8 mouse cellular contexts compared by ENCODE assay signal in the genomic region with DNA sequence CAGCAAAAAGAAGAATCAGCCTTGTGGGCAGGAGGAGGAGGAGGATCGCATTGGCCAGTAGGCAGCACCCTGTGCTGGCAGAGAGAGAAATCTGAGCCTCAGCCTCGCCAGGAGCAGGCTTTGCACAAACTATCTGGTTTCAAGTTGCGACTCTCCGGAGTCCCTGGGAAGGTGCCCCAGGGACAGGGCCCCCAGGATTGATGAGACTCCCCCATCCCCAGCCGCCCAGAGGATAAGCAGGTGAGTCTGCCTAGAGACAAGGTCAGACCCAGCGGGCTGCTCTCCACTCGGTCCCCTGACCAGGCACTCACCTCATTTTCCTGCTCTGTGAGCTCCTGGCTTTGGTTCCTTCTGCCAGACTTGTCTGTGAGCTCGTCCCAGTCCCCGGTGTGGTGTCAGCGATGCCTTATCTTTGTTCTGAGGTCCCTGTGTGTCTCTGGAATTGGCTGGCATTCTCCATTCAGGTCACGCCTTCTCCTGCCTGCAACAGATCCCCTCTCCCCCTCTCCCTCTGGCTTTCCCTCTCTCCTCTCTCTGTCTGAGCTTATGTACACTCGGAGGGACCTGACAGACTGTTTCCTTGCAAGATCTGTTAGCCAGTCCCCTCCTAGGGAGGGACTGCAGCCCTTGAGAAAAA. TPM values are rescaled to one million over a fixed set of nuclear protein-coding genes. Genes with fewer than 3 reads are reported as not detected.
DNase-seq lines count a peak whose midpoint lies in the region; ATAC-seq and TF ChIP-seq lines count a peak whose summit lies in the region.

A gene (plus strand): TSS at position 57 of the 637 bp plus-strand sequence.
A gene (minus strand): TSS at position 581 of the 637 bp plus-strand sequence.

- TF ChIP-seq CTCF in small intestine, adult 2 months (IDR thresholded peaks at IDR 0.05; ENCODE audit: extremely low read depth, insufficient read length, insufficient replicate concordance, low read depth, low read length) = no peak

- DNase-seq in gastrocnemius, adult 18-20 months (ENCODE audit: low spot score) = peak; percentile 53
- no peak for DNase-seq in gastrocnemius, postnatal 4 days (ENCODE audit: low spot score in 2 of 2)
- peak; percentile 35 to 84 for DNase-seq in adrenal gland, adult (ENCODE audit: inconsistent age in 2 of 2, low spot score in 1 of 2)
- no peak for DNase-seq in urinary bladder, postnatal 25 days (ENCODE audit: low spot score)

- H3K4me2 ChIP-seq in forebrain, embryonic 12.5 days = peak within 1 kb of the TSS; percentile 69
- H3K4me2 ChIP-seq in hindbrain, embryonic 13.5 days = peak within 1 kb of the TSS; percentile 78
- H3K4me2 ChIP-seq in liver, embryonic 16.5 days (ENCODE audit: low read depth, low read length) = peak within 1 kb of the TSS; percentile 28

- no peaks in the 10 kb centered on the region for H3K36me3 ChIP-seq in forebrain, embryonic 12.5 days (replicated peaks)
- H3K36me3 ChIP-seq in hindbrain, embryonic 13.5 days = no peaks in the 10 kb centered on the region
- no peaks in the 10 kb centered on the region; the same call in 1 of the 2 replicates for H3K36me3 ChIP-seq in liver, embryonic 16.5 days (ENCODE audit: control insufficient read depth, insufficient read depth)
- H3K36me3 ChIP-seq in small intestine, adult 2 months (ENCODE audit: control insufficient read depth, insufficient read depth, low read length) = no peaks in the 10 kb centered on the region

- WGBS in forebrain, embryonic 12.5 days = 2% methylated on average over 12 of the region's 12 CpGs
- under 1% methylated on average over 12 of the region's 12 CpGs for WGBS in hindbrain, embryonic 13.5 days
- 3% methylated on average over 12 of the region's 12 CpGs for WGBS in liver, embryonic 16.5 days (ENCODE audit: insufficient replicate concordance)
- WGBS in small intestine, adult 2 months = 7% methylated on average over 12 of the region's 12 CpGs

- peak within 1 kb of the TSS; percentile 70 for H3K9ac ChIP-seq in forebrain, embryonic 12.5 days
- peak within 1 kb of the TSS; percentile 82 for H3K9ac ChIP-seq in hindbrain, embryonic 13.5 days
- peak within 1 kb of the TSS; percentile 44 for H3K9ac ChIP-seq in liver, embryonic 16.5 days (ENCODE audit: low read depth, low read length)

- H3K27ac ChIP-seq in forebrain, embryonic 12.5 days = peak within 1 kb of the TSS; percentile 93
- peak within 1 kb of the TSS; percentile 95 for H3K27ac ChIP-seq in hindbrain, embryonic 13.5 days
- H3K27ac ChIP-seq in liver, embryonic 16.5 days (ENCODE audit: low read length) = peak within 1 kb of the TSS; percentile 82
- H3K27ac ChIP-seq in small intestine, adult 2 months (ENCODE audit: insufficient read depth, low read depth, low read length) = no peak within 1 kb of the TSS

- no peak for TF ChIP-seq POLR2A in small intestine, adult 2 months (IDR thresholded peaks at IDR 0.05; ENCODE audit: low read depth, low read length)

- H3K4me3 ChIP-seq in forebrain, embryonic 12.5 days (replicated peaks) = peak within 1 kb of the TSS; percentile 54
- H3K4me3 ChIP-seq in hindbrain, embryonic 13.5 days = peak within 1 kb of the TSS; percentile 55
- peak within 1 kb of the TSS; percentile 57 for H3K4me3 ChIP-seq in liver, embryonic 16.5 days (ENCODE audit: low read depth, low read length)
- H3K4me3 ChIP-seq in small intestine, adult 2 months (ENCODE audit: low read depth, low read length) = peak within 1 kb of the TSS; percentile 8; the same call in 1 of the 2 replicates

- peak; percentile 80 for ATAC-seq in forebrain, embryonic 12.5 days (ENCODE audit: low FRiP score)
- peak; percentile 85 for ATAC-seq in hindbrain, embryonic 13.5 days (ENCODE audit: low FRiP score)
- peak; percentile 47; the same call in 1 of the 2 replicates for ATAC-seq in liver, embryonic 16.5 days (ENCODE audit: low read depth)

- no peaks in the 10 kb centered on the region for H3K9me3 ChIP-seq in forebrain, embryonic 12.5 days
- H3K9me3 ChIP-seq in hindbrain, embryonic 13.5 days = no peaks in the 10 kb centered on the region
- no peaks in the 10 kb centered on the region for H3K9me3 ChIP-seq in liver, embryonic 16.5 days (replicated peaks; ENCODE audit: control insufficient read depth, low read length)

- no peaks in the 10 kb centered on the region for H3K27me3 ChIP-seq in forebrain, embryonic 12.5 days
- H3K27me3 ChIP-seq in hindbrain, embryonic 13.5 days = no peaks in the 10 kb centered on the region
- H3K27me3 ChIP-seq in liver, embryonic 16.5 days (ENCODE audit: control insufficient read depth, insufficient read depth, low read depth, low read length) = no peaks in the 10 kb centered on the region
- no peaks in the 10 kb centered on the region for H3K27me3 ChIP-seq in small intestine, adult 2 months (ENCODE audit: control insufficient read depth, insufficient read depth, low read length)

- H3K4me1 ChIP-seq in forebrain, embryonic 12.5 days = peaks cover 63% of the 10 kb centered on the region
- H3K4me1 ChIP-seq in hindbrain, embryonic 13.5 days (replicated peaks) = peaks cover 73% of the 10 kb centered on the region
- peaks cover 4% of the 10 kb centered on the region; the same call in 1 of the 2 replicates for H3K4me1 ChIP-seq in liver, embryonic 16.5 days (ENCODE audit: control insufficient read depth, low read depth, low read length)
- no peaks in the 10 kb centered on the region for H3K4me1 ChIP-seq in small intestine, adult 2 months (ENCODE audit: control insufficient read depth, insufficient read depth, insufficient read length, low read length)

RNA-seq across cellular contexts. Expression of the first gene that starts in this region (rescaled TPM):
- 1 to 10 TPM in 1 of 2 experiments, under 1 TPM in 1; 0.98 to 1.5 TPM for total RNA-seq in gastrocnemius, adult 18-20 months (2021)
- 1 to 10 TPM; 1.3 to 1.8 TPM for total RNA-seq in gastrocnemius, postnatal 4 days (2021)
- polyA plus RNA-seq in forebrain, embryonic 12.5 days (2016; fragmentation: Nextera tagmentation; extraction: Ambion mirVana) = 2.0 and 2.5 TPM in 2 replicates
- polyA plus RNA-seq in hindbrain, embryonic 13.5 days (2015; fragmentation: Nextera tagmentation; extraction: Ambion mirVana) = 3.2 and 3.8 TPM in 2 replicates
- 5.6 and 6.5 TPM in 2 replicates for polyA plus RNA-seq in liver, embryonic 16.5 days (2015; fragmentation: Nextera tagmentation; extraction: Ambion mirVana)
- 11.1 and 43.3 TPM in 2 replicates for polyA plus RNA-seq in small intestine, adult 2 months (2012; rRNA removed)

RNA-seq across cellular contexts. Expression of the second gene that starts in this region (rescaled TPM):
- total RNA-seq in gastrocnemius, adult 18-20 months (2021) = 10 to 100 TPM in 1 of 2 experiments, 1 to 10 TPM in 1; 9.1 to 17.4 TPM
- total RNA-seq in gastrocnemius, postnatal 4 days (2021) = 1 to 10 TPM; 8.0 to 9.0 TPM
- polyA plus RNA-seq in forebrain, embryonic 12.5 days (2016; fragmentation: Nextera tagmentation; extraction: Ambion mirVana) = 37.1 and 42.4 TPM in 2 replicates
- 31.3 and 36.9 TPM in 2 replicates for polyA plus RNA-seq in hindbrain, embryonic 13.5 days (2015; fragmentation: Nextera tagmentation; extraction: Ambion mirVana)
- 26.5 and 30.8 TPM in 2 replicates for polyA plus RNA-seq in liver, embryonic 16.5 days (2015; fragmentation: Nextera tagmentation; extraction: Ambion mirVana)
- polyA plus RNA-seq in small intestine, adult 2 months (2012; rRNA removed) = 0.37 and 0.53 TPM in 2 replicates

Comparison
In these comparisons a context has a peak if more than half of its experiments do, and no peak if none do; other contexts are left out.
1. RNA of the second gene that starts in this region (polyA plus RNA-seq): 37.1 to 42.4 TPM in forebrain, embryonic 12.5 days, 31.3 to 36.9 TPM in hindbrain, embryonic 13.5 days and 26.5 to 30.8 TPM in liver, embryonic 16.5 days; 0.37 to 0.53 TPM in small intestine, adult 2 months; every median in the first group is over 10 times any median in the second.
2. DNase-seq: peak in gastrocnemius, adult 18-20 months (single experiment) and adrenal gland, adult (2 of 2); none in gastrocnemius, postnatal 4 days (0 of 2) and urinary bladder, postnatal 25 days (single experiment).
3. H3K4me2 ChIP-seq: peak in every context shown above with its lines; median percentile 78 in hindbrain, embryonic 13.5 days; 69 in forebrain, embryonic 12.5 days; 28 in liver, embryonic 16.5 days.
4. Peak in every context shown above with its lines, with median percentiles within 50 percentile points of each other: ATAC-seq, H3K4me3 ChIP-seq and H3K9ac ChIP-seq.